Mouse (Mus musculus) CH12.LX (cell line): Measurements from ENCODE around the gene Car11.

Experiments used
- CTCF ChIP-seq, 2 experiments: IDR thresholded peaks in 1 of 2; conservative IDR thresholded peaks in 1 of 2; 2 replicates each; pipeline ENCODE4 v1.5.1; 2011 to 2012; ENCODE audit warnings: low read depth in 2 of 2, low read length in 2 of 2, improper control_type of control experiment in 1 of 2, inconsistent platforms in 1 of 2, mild to moderate bottlenecking in 1 of 2, moderate library complexity in 1 of 2
- E2F4 ChIP-seq: IDR thresholded peaks from 2 replicates; pipeline ENCODE4 v1.6.1; 2011; ENCODE audit warnings: low read depth, low read length, improper control_type of control experiment; ENCODE audit not compliant: insufficient replicate concordance
- MAX ChIP-seq: IDR thresholded peaks from 2 replicates; pipeline ENCODE4 v1.6.1; 2011; ENCODE audit warnings: low read length, improper control_type of control experiment
- MAZ ChIP-seq: IDR thresholded peaks from 2 replicates; pipeline ENCODE4 v1.6.1; 2012; ENCODE audit warnings: low read depth, mild to moderate bottlenecking, inconsistent platforms, low read length, improper control_type of control experiment, moderate library complexity
- MYC ChIP-seq: IDR thresholded peaks from 2 replicates; pipeline ENCODE4 v1.6.1; 2011; ENCODE audit warnings: low read depth, mild to moderate bottlenecking, improper control_type of control experiment, low read length
- POLR2A ChIP-seq: IDR thresholded peaks from 2 replicates; pipeline ENCODE4 v1.6.1; 2011; ENCODE audit warnings: low read depth, mild to moderate bottlenecking, improper control_type of control experiment, low read length
- USF1 ChIP-seq: IDR thresholded peaks from 2 replicates; pipeline ENCODE4 v1.6.1; 2014; ENCODE audit warnings: low read depth, mild to moderate bottlenecking, inconsistent platforms, low read length, improper control_type of control experiment

DNA sequence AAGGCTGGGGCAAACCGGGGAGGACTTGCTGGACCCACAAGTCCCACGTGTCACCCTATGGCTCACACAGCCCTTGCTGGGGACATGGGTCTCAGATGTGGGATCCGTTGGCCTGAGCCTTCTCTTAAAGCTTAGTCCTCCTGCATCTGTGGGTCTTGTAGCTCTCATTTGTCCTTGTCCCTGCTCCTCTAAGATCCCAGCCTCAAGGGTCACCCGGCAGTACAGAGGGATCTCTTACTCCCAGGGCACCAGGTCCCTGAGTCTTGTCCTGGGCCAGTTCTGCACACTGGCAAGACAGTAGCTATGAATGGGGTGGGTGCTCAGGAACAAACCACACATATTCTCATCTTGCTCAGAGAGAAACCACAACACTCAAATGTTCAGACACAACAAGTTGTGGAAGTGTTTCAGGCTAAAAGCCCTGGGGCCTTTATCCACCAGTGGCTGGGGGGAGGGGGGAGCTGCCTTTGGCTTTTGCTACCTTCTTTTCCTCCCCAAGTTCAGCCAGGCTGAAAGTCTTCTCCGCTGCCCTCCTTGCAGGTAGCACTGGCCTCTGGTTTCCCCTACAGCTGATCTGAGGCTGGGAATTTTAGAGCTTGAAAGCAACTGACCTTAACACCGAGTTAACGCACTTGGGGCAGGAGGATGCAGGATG is 16.1 kb upstream of the Car11 start, which contains the start of gene Ntn5:
- TF ChIP-seq MYC (no peak), CTCF (conservative IDR thresholded peaks at IDR 0.05 in 1 of 2, IDR thresholded peaks at IDR 0.05 in 1 of 2; ENCODE audit: low read depth in 2 of 2, low read length in 2 of 2) (no peak), USF1 (no peak), MAX (no peak), MAZ (no peak), POLR2A (no peak), E2F4 (no peak)
